Mouse (Mus musculus) activated CD4-positive, CD25-positive, alpha-beta regulatory T cell (primary cell): ENCODE results near the gene Gm21119. TPM values are rescaled to one million over a fixed set of nuclear protein-coding genes. Genes with fewer than 3 reads are reported as not detected.

Experiments
- polyA plus RNA-seq, 2 experiments: library from polyadenylated mRNA; unstranded; fragments of 100-300 nt; shearing (Covaris generic); gene quantifications; one replicate each; pipeline ENCODE4 v1.2.1; 2017

Gm21119 gene
- under 1 TPM in 1 of 2 experiments, not detected in 1; 0.17 TPM for polyA plus RNA-seq

DNA sequence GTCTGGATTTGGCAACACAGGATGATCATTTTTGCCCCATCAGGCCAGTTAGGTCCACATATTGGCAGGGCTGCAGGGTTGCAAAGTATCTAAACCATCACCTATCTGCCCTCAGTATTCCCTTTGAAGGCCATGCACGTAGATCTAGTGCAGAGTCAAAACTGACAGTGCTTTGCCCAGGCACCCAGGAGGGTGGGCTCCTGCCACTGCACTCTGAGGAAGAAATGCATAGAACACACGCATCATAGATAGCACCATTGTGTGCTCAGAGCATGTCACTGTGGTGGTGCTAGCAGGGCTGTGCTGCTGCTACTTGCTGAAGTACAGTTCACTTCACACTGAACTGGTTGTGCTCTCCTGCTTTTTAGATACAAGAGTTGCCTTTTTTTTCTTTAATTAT is at the start of gene Gm21119:
Gene Gm21119 (plus strand): TSS at position 301 of the 400 bp plus-strand sequence.

